Mouse (Mus musculus): ENCODE measurements around the gene Hpdl. TPM values are rescaled to one million over a fixed set of nuclear protein-coding genes. Genes with fewer than 3 reads are reported as not detected.

Hpdl gene
- polyA plus RNA-seq, 1 experiment from 2014 or later: 0.73 TPM

DNA sequence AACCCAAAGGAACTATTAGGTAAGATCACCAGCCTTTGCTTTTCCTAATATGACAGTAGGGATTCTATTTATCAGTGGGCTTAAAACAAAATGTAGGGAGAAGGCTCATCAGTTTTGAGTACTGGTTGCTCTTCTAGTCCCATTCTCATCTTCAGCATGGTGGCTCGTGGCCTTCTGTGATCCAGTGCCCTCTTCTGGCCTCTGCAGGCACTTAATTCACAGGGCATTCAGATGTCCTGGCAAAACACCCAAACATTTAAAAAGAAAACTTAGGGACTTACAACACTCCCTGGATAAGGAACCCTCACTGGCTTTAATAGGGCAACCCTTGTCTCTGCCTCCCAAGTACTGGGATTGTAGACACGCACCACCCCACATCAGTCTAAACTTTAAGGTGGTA lies 27.2 kb downstream of the Hpdl start:
- 79% methylated on average over 2 of the region's 2 CpGs for WGBS
- Histone ChIP-seq H3K27ac (replicated peaks) (no peak overlapping the region), H3K4me3 (no peak overlapping the region), H3K36me3 (no peaks in the 10 kb centered on the region), H3K9ac (replicated peaks) (no peak overlapping the region), H3K9me3 (no peaks in the 10 kb centered on the region), H3K27me3 (no peaks in the 10 kb centered on the region), H3K4me2 (replicated peaks) (no peak overlapping the region), H3K4me1 (no peaks in the 10 kb centered on the region)
- ATAC-seq (replicated peaks): no peak

DNA sequence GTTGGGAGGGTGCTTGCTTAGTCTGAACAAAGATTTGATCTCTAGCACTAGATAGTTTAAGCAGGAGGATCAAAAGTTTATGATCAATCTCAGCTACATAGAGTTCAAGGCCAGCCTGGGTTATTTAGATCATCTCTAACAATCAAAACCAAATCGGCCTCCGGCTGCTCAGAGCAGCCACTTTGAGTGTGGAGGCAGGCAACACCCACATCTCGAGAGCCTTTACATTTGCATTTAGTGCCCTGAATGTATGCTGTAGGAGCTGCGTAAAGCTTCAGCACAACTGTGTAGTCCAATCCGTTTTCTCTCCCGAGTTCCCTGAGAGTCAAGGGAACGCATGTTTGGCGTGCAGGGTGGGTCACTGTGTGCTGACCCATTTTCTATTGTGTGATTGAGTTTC lies 29.1 kb downstream of the Hpdl start:
- no peak for ATAC-seq (replicated peaks)
- Histone ChIP-seq H3K9me3 (no peaks in the 10 kb centered on the region), H3K36me3 (no peaks in the 10 kb centered on the region), H3K4me1 (peaks cover 3% of the 10 kb centered on the region; the same call in 1 of the 2 replicates), H3K27me3 (no peaks in the 10 kb centered on the region), H3K9ac (replicated peaks) (no peak overlapping the region), H3K4me2 (replicated peaks) (no peak overlapping the region), H3K27ac (replicated peaks) (no peak overlapping the region), H3K4me3 (no peak overlapping the region)
- WGBS: 89% methylated on average over 8 of the region's 8 CpGs

DNA sequence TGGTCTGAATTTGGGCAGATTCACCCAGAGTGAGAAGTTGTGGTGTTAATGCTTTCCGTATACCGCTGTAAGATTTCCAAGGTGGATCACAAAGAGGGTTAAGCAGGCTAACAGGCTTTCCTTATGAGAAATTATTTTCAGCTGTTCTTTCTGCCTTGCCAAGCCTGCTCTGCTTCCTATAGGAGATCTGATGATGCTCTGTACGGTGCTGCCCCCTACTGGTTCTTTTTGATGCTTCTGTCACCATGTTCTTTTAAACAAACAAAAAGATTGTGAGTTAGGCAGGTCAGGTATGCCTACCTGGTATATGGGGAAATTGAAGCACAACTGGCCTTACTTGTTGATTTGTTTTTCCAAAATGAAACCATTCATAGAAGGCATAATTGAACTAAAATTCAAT lies 32.6 kb downstream of the Hpdl start:
- peaks cover 3% of the 10 kb centered on the region; the same call in 1 of the 2 replicates for H3K4me1 ChIP-seq
- ATAC-seq (replicated peaks): no peak
- H3K27me3 ChIP-seq: no peaks in the 10 kb centered on the region
- no peak overlapping the region for H3K4me2 ChIP-seq (replicated peaks)
- no peak overlapping the region for H3K9ac ChIP-seq (replicated peaks)
- H3K4me3 ChIP-seq: no peak overlapping the region
- WGBS: 10% methylated on average over 3 of the region's 3 CpGs
- H3K36me3 ChIP-seq: no peaks in the 10 kb centered on the region
- H3K9me3 ChIP-seq: no peaks in the 10 kb centered on the region
- H3K27ac ChIP-seq (replicated peaks): no peak overlapping the region

DNA sequence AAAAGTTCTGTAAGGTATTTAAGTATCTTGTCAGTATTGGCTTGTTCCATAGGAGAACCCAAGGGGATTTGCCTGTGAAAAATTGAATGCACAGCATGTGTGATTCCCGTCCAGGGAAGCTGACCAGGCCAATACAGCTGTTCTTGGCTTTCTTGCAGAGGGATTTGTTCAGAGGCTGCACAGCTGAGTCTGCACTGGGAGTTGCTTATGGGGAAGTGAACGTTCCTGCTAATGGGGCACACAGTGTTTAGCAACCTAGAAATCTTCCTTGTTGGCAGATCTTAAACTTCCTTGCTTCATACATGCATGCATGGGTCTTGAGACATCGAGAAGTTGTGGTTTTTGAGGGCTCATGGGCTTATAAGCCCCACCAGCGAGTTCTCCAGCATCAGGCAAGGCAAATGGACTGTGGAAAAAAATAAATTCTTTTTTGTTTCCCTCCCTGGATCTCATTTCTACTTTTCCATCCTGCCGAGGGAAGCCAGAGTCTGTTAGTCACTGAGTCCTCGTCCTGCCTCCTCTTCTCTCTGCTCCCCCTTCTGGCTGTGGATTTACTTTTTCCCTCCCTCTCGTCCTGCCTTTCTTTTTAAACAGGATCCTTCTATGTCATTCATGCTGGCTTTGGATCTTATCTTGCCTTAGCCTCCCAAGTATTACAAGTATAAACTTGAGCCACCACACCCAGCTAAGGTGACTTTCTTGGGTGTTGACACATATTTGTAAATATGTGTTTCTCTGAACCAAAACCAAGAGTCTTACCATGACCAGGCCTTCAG lies 33.3 kb downstream of the Hpdl start:
- ATAC-seq (replicated peaks): no peak
- WGBS: 38% methylated on average over 7 of the region's 7 CpGs
- Histone ChIP-seq H3K36me3 (no peaks in the 10 kb centered on the region), H3K27me3 (no peaks in the 10 kb centered on the region), H3K4me1 (peaks cover 3% of the 10 kb centered on the region; the same call in 1 of the 2 replicates), H3K27ac (replicated peaks) (no peak overlapping the region), H3K4me2 (replicated peaks) (no peak overlapping the region), H3K9ac (replicated peaks) (no peak overlapping the region), H3K9me3 (no peaks in the 10 kb centered on the region), H3K4me3 (no peak overlapping the region)

DNA sequence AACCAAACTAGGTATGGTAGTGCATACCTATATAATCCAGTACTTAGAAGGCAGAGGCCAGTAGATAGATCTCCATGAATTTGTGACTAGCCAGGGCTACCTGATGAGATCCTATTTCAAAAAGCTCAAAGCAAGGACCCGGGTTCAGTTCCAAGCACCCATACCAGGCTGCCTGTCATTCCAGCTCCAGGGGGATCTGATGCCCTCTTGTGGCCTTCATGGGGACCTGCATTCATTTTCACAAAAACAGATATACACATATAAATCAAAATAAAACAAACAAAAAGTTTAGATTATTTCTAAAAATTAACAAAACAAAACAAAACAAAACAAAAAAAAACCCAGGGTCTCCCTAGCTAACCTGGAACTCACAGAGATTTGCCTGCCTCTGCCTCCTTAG lies 34.9 kb downstream of the Hpdl start:
- Histone ChIP-seq H3K9ac (replicated peaks) (no peak overlapping the region), H3K27me3 (no peaks in the 10 kb centered on the region), H3K4me1 (peaks cover 3% of the 10 kb centered on the region; the same call in 1 of the 2 replicates), H3K9me3 (no peaks in the 10 kb centered on the region), H3K4me2 (replicated peaks) (no peak overlapping the region), H3K36me3 (no peaks in the 10 kb centered on the region), H3K27ac (replicated peaks) (no peak overlapping the region), H3K4me3 (no peak overlapping the region)
- ATAC-seq (replicated peaks): no peak
- 96% methylated on average over 1 of the region's 1 CpGs for WGBS

DNA sequence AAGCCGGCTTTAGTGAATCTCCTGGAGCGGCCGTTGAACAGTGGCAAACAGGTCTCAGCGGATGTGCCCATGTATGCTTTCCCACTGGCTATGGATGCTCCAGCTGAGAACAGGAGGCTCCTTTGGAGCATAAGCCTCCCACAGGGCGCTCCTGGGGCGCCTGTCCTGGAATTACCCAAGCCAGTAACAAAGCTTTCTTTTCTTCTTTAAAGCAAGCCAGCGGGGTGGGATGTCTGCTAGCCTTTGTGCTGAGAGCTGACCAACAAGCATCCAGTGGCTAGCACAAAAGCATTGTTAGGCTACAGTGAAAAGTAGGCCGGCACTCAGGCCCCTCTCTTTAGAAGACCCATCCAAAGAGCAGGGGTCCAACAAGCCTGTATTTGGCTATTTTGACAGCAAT lies 39.3 kb downstream of the Hpdl start:
- 8% methylated on average over 8 of the region's 8 CpGs for WGBS
- H3K9me3 ChIP-seq: no peaks in the 10 kb centered on the region
- H3K4me2 ChIP-seq (replicated peaks): no peak overlapping the region
- H3K4me1 ChIP-seq: no peaks in the 10 kb centered on the region
- H3K27ac ChIP-seq (replicated peaks): no peak overlapping the region
- no peaks in the 10 kb centered on the region for H3K36me3 ChIP-seq
- no peak overlapping the region for H3K9ac ChIP-seq (replicated peaks)
- ATAC-seq (replicated peaks): no peak
- no peaks in the 10 kb centered on the region for H3K27me3 ChIP-seq
- H3K4me3 ChIP-seq: no peak overlapping the region

DNA sequence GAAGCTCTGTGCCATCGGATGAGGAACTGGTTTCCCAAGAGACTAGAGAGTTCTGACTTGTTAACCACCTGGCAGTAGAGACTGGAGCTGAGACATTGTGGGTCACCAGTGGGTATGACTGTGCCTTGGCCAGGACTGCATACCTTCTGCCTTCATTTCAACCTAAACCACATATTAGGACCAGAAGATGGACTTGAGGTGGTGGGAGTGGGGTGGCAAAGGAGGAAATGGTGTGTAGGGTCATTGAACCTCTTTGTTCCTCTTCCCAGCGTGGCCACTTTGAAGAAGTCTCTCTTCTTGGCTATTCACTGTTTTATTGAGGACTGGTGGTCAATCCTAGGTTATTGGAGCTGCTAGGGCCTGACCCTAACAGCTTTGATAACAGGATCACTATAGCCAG lies 40.1 kb downstream of the Hpdl start:
- no peak for ATAC-seq (replicated peaks)

DNA sequence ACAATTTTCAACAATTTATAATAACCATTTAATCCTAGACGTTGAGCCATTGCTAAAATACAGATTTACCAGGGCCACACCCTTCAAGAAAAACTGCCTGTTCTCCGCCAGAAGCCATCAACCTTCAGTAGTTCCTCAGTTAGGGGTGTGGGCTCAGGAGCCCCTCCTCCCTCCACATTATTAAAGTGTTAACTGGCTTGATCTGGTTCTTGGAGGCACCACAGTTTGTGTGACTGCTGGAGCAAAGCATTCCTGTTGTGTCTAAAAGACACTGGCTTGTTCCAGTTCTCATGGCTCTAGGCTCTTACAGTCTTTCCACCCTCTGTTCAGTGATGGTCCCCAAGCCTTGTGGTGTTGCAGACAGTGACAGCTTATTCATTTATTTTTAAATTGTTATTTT lies 41.0 kb downstream of the Hpdl start:
- Histone ChIP-seq H3K4me2 (replicated peaks) (no peak overlapping the region), H3K4me3 (no peak overlapping the region), H3K36me3 (no peaks in the 10 kb centered on the region), H3K9ac (replicated peaks) (no peak overlapping the region), H3K27ac (replicated peaks) (no peak overlapping the region), H3K9me3 (no peaks in the 10 kb centered on the region), H3K27me3 (no peaks in the 10 kb centered on the region), H3K4me1 (no peaks in the 10 kb centered on the region)
- 86% methylated on average over 2 of the region's 2 CpGs for WGBS
- no peak for ATAC-seq (replicated peaks)

More for the DNA sequence above, 40.1 kb downstream of the Hpdl start:
- 47% methylated on average over 2 of the region's 2 CpGs for WGBS
- H3K9me3 ChIP-seq: no peaks in the 10 kb centered on the region
- no peak overlapping the region for H3K4me3 ChIP-seq
- no peak overlapping the region for H3K4me2 ChIP-seq (replicated peaks)
- no peaks in the 10 kb centered on the region for H3K4me1 ChIP-seq
- no peaks in the 10 kb centered on the region for H3K27me3 ChIP-seq
- H3K9ac ChIP-seq (replicated peaks): no peak overlapping the region
- H3K27ac ChIP-seq (replicated peaks): no peak overlapping the region
- no peaks in the 10 kb centered on the region for H3K36me3 ChIP-seq

DNA sequence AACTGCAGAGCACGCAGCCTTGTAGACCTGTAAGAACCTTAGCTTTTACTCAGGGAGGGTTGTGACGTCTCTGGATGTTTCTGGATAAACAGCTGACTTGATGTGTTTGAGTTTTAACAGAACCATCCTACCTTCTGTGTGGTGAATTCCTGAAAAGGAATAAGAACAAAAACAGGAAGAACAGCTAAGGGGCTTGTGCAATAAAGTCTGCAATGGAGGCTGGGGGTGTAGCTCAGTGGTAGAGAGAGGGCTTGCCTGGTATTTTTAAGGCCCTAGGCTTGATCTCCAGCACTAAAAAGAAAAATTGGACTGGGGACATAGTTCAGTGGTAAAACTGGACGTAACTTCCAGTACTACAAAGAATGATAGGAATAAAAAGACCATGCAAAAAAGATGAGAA lies 44.4 kb downstream of the Hpdl start:
- no peaks in the 10 kb centered on the region for H3K9me3 ChIP-seq
- WGBS: 92% methylated on average over 3 of the region's 3 CpGs
- H3K27ac ChIP-seq (replicated peaks): no peak overlapping the region
- H3K36me3 ChIP-seq: no peaks in the 10 kb centered on the region
- ATAC-seq (replicated peaks): no peak
- no peaks in the 10 kb centered on the region for H3K27me3 ChIP-seq
- H3K9ac ChIP-seq (replicated peaks): no peak overlapping the region
- H3K4me1 ChIP-seq: no peaks in the 10 kb centered on the region
- no peak overlapping the region for H3K4me2 ChIP-seq (replicated peaks)
- H3K4me3 ChIP-seq: no peak overlapping the region

DNA sequence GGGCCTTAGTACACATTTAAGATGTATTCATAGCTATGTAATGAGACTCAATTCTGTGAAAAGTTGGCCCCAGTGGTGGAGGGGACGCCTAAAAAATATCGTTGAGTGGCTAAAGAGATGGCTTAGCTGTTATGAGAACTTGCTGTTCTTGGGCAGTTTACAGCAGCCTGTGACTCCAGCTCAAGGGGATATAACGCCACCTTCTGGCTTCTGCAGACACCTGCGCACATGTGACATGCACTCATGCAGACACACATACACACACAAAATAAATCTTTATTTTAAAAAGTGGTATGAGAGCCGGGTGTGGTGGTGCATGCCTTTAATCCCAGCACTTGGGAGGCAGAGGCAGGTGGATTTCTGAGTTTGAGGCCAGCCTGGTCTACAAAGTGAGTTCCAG lies 45.1 kb downstream of the Hpdl start:
- Histone ChIP-seq H3K9ac (replicated peaks) (no peak overlapping the region), H3K4me2 (replicated peaks) (no peak overlapping the region), H3K9me3 (no peaks in the 10 kb centered on the region), H3K4me1 (no peaks in the 10 kb centered on the region), H3K4me3 (no peak overlapping the region), H3K36me3 (no peaks in the 10 kb centered on the region), H3K27me3 (no peaks in the 10 kb centered on the region), H3K27ac (replicated peaks) (no peak overlapping the region)
- 92% methylated on average over 5 of the region's 5 CpGs for WGBS
- ATAC-seq (replicated peaks): no peak

Other genes starting within 250 kb of the Hpdl start
- gene Ccdc17, start 225.1 kb downstream of the Hpdl start, polyA plus RNA-seq (2015; fragmentation: Nextera tagmentation; extraction: Ambion mirVana): 3.8 and 4.6 TPM in 2 replicates
- 131 and 133 TPM in 2 replicates for gene Nasp, start 193.8 kb downstream of the Hpdl start, polyA plus RNA-seq (2015; fragmentation: Nextera tagmentation; extraction: Ambion mirVana)
- 775 and 779 TPM in 2 replicates for gene Akr1a1, start 170.0 kb downstream of the Hpdl start, polyA plus RNA-seq (2015; fragmentation: Nextera tagmentation; extraction: Ambion mirVana)
- 481 and 490 TPM in 2 replicates for gene Prdx1, start 136.2 kb downstream of the Hpdl start, polyA plus RNA-seq (2015; fragmentation: Nextera tagmentation; extraction: Ambion mirVana)
- 25.5 and 27.7 TPM in 2 replicates for gene Mmachc, start 113.3 kb downstream of the Hpdl start, polyA plus RNA-seq (2015; fragmentation: Nextera tagmentation; extraction: Ambion mirVana)
- gene Ccdc163, start 113.2 kb downstream of the Hpdl start, polyA plus RNA-seq (2015; fragmentation: Nextera tagmentation; extraction: Ambion mirVana): 17.2 and 19.5 TPM in 2 replicates
- 4.3 and 5.5 TPM in 2 replicates for gene Tesk2, start 100.8 kb downstream of the Hpdl start, polyA plus RNA-seq (2015; fragmentation: Nextera tagmentation; extraction: Ambion mirVana)
- 29.0 and 31.9 TPM in 2 replicates for gene Toe1, start 14.1 kb downstream of the Hpdl start, polyA plus RNA-seq (2015; fragmentation: Nextera tagmentation; extraction: Ambion mirVana)
- gene Mutyh, start 14.0 kb downstream of the Hpdl start, polyA plus RNA-seq (2015; fragmentation: Nextera tagmentation; extraction: Ambion mirVana): 9.5 and 10.1 TPM in 2 replicates
- 9.2 and 9.5 TPM in 2 replicates for gene Zswim5, start 55.7 kb upstream of the Hpdl start, polyA plus RNA-seq (2015; fragmentation: Nextera tagmentation; extraction: Ambion mirVana)
- 72.2 and 76.7 TPM in 2 replicates for gene Urod, start 172.7 kb upstream of the Hpdl start, polyA plus RNA-seq (2015; fragmentation: Nextera tagmentation; extraction: Ambion mirVana)
- 25.5 and 28.3 TPM in 2 replicates for gene Hectd3, start 173.6 kb upstream of the Hpdl start, polyA plus RNA-seq (2015; fragmentation: Nextera tagmentation; extraction: Ambion mirVana)
- gene Eif2b3, start 197.7 kb upstream of the Hpdl start, polyA plus RNA-seq (2015; fragmentation: Nextera tagmentation; extraction: Ambion mirVana): 42.8 and 43.0 TPM in 2 replicates